Mouse (Mus musculus): ENCODE results near the gene Sec63. TPM values are rescaled to one million over a fixed set of nuclear protein-coding genes. Genes with fewer than 3 reads are reported as not detected.

The Sec63 gene
- polyA plus RNA-seq, 1 experiment, result 10.1 TPM

DNA sequence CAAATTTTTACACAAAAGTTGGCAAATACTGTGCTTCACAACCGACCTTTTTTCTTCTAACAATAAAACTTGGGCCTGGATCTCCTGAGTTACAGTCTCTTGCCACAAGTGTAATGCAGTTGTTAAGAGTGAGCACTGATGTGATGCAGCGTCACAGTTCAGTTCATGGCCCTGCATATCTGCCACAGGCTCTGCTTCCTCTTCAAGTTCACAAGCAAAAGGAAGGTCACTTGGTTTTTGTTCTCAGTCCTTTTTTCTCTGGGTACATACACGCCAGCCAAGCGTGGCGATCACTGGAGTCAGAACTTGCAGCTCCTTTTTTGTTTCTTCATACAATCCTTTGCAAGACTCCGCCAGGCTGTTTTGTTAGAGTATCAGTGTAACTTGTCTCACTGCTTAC lies 64.6 kb downstream of the Sec63 start:
- 83% methylated on average over 6 of the region's 6 CpGs for WGBS

DNA sequence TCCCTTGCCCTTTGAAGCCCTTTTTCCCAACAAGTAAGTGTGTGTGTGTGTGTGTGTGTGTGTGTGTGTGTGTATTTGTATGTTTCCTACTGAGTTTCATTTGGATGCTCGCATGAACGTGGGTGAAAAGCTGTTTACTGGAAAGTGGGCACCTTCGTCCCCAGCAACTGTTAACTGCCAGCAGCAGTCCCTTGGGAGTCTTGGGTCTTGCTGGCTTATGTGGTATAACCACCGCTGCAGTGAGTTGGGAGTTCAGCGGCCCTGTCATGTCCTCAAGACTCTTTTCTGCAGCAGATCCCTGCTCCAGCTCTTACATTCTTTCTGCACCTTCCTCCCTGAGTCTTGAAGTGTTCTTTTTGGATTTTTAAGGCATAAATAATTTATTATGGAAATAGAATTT lies 65.9 kb downstream of the Sec63 start:
- no peak for DNase-seq (ENCODE audit: low read depth, low spot score)
- 84% methylated on average over 5 of the region's 5 CpGs for WGBS

More for the DNA sequence above, 64.6 kb downstream of the Sec63 start:
- no peak for DNase-seq (ENCODE audit: low read depth, low spot score)

DNA sequence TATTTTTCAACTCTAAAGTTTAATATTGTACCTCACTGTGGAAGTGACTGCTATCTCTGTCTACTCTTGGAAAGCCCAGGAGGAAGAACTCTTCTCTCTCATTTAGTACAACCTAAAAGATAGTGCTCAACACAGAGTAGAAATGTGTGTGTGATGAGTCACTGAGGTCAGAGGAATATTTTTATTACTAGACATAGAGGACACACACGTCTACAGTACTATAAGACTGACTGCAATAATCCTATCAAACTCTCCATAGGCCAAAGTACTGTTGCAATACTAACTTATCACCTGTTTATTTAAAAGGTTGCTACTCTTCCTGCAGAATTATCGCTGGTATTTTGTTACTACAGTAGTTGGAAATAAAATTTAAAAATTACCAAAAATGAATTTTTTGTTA lies 68.7 kb downstream of the Sec63 start:
- no peak for DNase-seq (ENCODE audit: low read depth, low spot score)
- 17% methylated on average over 2 of the region's 2 CpGs for WGBS

DNA sequence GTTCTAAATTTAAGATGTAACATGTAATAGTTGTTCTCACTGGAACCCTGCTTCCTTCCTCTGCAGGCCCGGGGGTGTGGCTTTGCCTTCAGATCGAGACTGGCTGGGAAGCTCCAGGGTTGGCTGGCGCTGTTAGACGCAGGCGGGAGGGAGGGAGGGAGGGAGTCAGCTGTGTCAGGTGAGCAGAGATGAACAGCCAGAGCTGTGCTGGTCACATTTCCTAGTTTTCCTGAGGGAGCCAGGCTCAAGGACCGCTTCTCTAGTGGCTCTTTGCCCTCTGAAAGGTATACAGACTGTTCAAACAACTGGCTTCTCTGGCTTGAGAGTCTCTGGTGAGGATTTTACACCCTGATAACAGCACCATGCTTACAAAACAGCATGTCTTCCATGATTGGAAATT lies 69.1 kb downstream of the Sec63 start:
- WGBS, result 32% methylated on average over 6 of the region's 6 CpGs
- DNase-seq (ENCODE audit: low read depth, low spot score), result peak; percentile 43

DNA sequence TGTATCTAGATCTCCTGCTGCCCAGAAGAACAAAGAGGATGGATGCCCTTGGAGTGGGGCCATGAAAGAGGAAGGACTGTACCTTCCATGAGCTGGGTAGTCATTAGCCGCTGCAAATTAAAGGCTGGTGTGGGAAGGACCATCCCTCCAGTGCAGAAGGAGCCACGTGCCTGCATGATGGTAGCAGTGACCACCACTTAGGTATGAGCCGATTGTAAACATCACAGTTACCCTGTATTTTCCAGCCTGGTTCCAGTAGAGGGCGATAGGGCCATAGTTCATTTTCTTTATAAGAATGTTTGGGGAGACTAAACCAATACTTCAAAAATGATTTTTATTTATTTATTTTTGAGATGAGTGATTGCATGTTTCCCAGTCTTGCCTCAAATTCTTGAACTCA lies 71.4 kb downstream of the Sec63 start:
- WGBS, result 48% methylated on average over 4 of the region's 4 CpGs

DNA sequence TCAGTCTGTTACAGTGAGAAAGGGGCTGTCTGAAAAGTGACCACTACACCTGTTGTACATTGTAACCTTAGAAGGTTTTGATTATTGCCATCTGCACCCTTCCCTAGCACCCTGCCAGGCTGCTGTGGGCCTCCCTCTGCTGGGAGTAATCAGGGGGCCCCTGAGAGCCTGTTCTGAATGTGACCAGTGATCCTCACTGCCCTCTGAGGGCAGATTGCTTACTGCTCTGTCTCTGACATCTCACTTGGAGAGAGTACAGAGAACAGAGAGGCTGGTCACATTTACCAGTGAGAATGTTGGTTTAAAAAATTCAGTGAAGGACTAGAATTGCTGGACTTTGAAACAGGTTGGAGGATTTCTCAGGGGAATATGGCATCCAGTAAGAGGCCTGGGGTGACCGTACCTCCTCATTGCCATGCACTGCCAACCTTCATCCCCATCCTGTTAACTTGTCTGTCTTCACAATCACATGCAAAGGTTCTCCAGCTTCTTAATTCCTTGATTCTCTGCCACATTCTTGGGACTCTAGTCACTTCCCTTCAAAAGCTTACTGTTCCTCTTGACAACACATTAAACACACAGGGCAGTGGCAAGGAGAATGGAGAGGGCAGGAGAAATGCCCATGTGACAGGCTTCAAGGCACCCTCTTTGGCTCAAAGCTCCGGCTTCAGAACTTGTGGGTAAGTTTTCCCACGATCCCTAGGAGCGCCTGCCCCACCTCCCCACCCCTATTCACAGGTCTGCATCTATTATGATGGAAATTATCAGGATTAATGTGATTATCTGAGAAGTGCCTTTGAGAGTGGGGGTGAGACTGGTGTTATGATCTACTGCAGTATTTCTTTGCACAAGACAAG lies 72.8 kb downstream of the Sec63 start:
- no peak for DNase-seq (ENCODE audit: low read depth, low spot score)
- 88% methylated on average over 4 of the region's 4 CpGs for WGBS

More for the DNA sequence above, 71.4 kb downstream of the Sec63 start:
- no peak for DNase-seq (ENCODE audit: low read depth, low spot score)

DNA sequence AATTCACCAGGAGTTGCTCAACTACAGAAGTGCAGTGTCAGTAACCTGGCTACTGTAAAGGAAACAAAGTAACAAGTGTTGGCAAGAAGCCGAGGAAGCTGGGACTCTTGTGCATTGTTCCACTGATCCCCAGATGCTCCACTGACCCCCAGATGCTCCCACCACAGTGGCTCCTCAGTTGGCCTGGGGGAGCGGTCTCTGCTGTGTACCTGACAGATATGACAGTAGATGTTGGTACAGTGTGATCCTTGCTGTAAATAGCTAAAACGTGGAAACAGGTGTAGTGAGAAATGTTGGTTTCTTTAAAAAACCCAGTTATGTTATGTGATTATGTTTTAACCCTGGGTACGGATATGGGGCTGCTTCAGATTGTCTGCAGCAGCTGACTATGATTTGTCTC lies 76.8 kb downstream of the Sec63 start:
- DNase-seq (ENCODE audit: low read depth, low spot score), result no peak
- WGBS, result 83% methylated on average over 4 of the region's 4 CpGs

DNA sequence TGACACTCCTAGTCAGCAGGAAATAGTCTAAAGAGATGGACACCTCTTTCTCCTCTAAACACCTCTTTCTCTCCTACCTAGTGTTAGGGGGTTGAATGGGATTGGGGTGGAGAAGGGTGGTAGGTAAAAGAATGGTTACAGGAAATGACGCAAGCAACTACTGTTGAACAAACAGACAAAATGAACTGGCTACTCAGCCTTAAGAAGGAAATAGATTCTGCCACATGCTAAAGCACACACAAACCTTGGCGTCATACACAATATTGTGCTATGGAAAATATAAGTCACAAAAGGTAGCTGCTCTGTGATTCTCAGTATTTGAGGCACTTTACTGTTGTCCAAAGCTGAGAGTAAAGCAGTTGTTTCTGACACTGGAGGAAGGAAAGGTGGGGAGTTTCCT lies 77.4 kb downstream of the Sec63 start:
- no peak for DNase-seq (ENCODE audit: low read depth, low spot score)
- 76% methylated on average over 2 of the region's 2 CpGs for whole genome bisulfite sequencing

DNA sequence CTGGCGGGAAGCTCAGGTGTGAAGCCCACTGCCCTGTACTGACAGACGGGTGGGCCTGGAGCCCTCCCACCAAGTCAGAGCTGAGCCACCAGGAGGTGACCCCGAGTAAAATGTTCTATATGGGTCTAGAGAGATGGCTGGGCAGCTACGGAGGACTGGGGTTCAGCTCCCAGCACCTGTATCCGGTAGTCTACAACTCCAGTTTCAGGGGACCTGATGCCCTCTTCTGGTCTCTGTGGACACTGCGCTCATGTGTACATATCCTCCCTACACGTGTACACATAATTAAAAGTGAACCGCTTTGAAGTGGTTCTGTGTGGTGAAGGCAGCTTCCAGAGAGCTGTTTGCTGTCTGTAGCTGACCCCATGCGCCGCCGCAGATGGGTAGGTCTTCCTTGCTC lies 78.7 kb downstream of the Sec63 start:
- DNase-seq (ENCODE audit: low read depth, low spot score), result no peak

DNA sequence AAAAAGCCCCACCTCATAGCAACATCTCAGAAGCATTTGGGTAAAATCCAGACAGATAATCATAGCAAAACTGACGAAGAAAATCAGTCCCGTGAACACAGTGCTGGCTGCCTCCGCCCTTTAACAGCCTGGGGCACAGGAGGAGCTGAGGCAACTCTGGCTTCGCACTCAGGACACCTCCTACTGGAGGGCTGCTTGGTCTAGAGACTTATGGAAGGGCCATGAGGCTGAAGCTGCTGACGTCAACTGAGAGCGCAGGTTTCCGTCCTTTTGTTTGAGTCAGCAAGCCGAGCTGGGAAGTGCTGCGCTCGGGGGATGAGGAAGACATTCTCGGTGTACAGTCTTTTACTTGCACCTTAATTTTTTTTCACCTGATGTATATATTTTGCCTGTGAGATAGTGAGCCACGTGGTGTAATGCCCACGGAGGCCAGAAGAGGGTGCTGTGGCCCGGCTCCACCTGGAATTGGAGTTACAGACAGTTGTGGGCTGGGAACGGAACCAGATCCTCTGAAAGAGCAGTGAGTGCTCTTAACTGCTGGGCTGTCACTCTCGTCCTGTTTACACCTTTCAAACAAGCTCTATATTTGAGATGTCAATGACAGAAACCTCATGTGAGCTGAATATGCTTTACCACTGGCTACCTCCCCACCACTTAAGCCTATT lies 80.4 kb downstream of the Sec63 start:
- DNase-seq (ENCODE audit: low read depth, low spot score), result no peak
- WGBS, result 69% methylated on average over 16 of the region's 16 CpGs

More for the DNA sequence above, 78.7 kb downstream of the Sec63 start:
- 94% methylated on average over 11 of the region's 11 CpGs for WGBS

DNA sequence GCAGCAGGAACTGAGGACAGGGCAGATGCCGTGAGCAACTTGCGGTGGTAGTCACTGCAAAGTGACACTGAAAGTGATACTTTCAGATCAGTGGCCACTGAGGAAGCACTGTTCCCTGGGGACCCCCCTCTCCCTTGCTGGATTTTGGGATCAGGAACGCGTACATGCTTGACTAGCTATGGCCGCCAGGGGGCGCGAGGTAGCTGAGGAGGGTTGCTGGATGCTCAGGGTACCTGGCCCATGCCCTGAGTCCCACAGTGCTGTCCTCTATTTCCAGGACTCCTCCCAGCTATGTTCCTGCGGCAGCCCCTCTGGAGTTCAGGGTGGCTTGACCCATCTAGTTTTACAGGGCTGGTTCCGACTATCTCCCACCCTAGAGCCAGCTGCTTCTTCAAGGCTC lies 81.1 kb downstream of the Sec63 start:
- DNase-seq (ENCODE audit: low read depth, low spot score), result no peak
- WGBS, result 10% methylated on average over 9 of the region's 9 CpGs

DNA sequence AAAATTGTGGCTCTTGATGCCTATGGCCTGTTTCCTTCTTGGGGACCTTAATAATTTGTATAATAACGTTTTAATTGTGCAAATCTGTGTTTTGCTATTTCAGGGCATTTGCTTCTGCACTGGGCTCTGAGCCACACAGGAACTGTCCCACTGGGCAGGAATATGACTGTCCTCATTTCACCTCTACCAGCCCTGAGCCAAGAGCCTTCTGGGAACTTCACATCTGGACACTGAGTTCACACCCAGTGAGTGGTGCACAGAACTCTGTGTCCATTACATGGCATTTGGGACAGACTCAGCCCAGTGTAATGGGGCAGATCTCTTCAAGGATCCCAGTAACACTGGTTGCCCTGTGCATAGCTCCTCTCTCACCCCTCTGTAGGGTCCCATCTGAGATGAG lies 82.1 kb downstream of the Sec63 start:
- no peak for DNase-seq (ENCODE audit: low read depth, low spot score)
- 35% methylated on average over 1 of the region's 1 CpGs for WGBS

DNA sequence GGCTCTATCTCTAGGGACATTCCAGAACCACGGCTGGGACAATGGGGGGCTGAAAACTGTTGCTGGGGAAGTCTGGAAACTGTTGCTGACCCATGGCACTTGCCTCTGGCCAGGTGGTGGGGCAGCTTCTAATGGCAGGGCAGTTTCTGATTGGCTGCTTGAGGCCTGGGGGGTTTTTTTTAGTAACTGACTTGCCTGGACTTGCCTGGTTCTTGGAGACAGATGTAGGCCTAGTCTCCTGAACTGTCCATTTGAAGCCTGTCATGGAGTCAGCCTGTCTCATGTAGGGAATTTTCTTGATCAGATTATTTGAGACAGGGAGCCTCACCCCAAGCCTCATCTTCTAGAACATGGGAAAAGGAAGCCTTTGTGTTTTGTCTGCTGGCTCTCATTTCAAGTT lies 84.2 kb downstream of the Sec63 start:
- 61% methylated on average over 1 of the region's 1 CpGs for WGBS
- no peak for DNase-seq (ENCODE audit: low read depth, low spot score)

DNA sequence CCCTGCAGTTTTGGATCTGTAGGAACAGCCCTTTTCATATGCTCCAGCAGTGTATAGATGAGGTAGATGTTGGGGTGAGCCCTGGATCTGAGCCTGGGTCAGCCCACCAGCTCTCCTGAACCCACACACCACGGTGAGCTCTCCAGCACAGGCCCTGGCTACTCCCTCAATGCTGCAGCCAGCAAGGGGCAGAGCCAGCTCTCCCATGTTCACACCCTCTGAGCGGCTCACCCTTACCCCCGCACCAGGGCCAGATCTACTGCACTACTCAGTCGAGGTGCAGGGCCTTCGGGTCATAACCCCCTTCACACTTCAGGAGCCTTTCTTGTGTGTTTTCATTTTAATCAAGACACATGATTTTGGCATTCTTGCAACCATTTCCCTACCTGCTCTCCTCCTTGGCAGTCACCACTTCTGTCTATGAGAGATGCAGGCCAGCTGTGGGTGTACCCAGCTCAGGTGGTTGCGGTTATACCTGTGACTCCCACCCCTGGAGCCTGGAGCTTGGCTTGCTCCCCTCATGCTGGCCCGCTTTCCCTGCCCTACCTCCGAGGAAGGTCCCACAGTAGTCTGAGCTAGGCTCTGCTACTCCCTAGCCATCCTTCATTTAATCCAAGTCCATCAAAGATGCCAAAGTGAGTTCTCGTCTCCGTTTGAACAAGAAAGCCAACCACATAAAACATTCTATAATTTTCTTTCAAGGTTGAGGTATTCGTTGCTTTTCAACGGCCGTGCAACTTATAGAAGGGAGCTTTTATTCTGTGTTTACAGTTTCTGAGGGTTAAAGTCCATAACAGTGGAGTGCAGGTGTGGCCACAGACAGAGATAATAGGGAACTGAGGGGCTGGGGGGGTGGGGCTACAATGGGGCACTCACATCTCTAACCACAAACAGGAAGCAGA lies 87.1 kb downstream of the Sec63 start:
- 34% methylated on average over 13 of the region's 13 CpGs for WGBS
- no peak for DNase-seq (ENCODE audit: low read depth, low spot score)

DNA sequence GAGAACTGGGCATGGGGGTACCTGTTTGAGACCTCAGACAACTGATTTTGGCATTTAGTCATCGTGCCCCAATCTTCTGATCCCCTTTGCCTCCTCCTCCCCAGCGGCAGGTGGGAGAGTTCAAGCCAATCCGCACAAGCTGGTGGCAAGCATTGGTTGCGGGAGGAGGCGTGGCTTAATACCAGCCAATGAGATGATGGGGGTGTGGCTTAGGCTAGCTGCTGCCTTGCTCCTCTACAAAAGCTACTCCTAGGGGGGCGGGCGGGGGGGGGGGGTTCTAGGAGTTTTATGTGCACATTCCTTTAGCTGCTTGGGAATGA lies 87.7 kb downstream of the Sec63 start:
- 28% methylated on average over 7 of the region's 7 CpGs for WGBS
- DNase-seq (ENCODE audit: low read depth, low spot score), result no peak

DNA sequence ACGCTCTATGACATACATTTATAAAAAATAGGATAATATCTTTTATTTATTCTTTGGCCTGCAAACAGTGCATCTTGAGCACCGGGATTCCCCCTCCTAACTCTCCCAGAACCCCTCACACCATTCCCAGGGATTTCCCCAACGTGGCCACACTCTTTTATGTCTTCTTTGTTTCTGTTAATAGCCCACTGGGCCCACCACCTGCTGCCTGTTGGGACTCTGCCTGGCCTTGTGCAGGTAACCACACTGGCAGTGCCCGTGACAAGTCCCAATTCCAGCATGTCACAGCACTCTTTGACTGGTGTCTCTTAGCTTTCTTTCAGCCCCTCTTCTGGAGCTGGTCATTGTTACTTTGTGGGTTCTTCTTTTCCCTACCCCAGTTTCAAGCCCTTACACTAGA lies 93.5 kb downstream of the Sec63 start:
- WGBS, result 72% methylated on average over 4 of the region's 4 CpGs
- DNase-seq (ENCODE audit: low read depth, low spot score), result no peak

DNA sequence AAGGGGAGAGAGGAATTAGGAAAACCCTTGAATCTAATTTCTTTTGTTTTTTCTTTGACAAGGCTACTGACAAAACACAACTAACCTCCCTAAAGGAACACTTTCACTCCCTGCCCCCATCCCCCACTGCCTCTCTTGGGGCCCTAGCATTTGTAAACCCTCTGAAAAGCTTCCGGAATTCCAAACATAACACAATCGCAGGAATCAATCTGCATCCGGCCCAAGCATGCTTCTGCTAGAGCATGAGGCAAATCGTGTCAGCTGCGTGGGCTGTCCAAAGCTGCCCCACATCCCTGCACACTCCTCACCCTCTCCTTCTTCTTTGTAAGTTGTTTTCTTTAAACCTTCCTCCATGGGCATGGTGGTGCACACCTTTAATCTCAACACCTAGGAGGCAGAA lies 94.0 kb downstream of the Sec63 start:
- 63% methylated on average over 5 of the region's 5 CpGs for WGBS
- DNase-seq (ENCODE audit: low read depth, low spot score), result no peak

DNA sequence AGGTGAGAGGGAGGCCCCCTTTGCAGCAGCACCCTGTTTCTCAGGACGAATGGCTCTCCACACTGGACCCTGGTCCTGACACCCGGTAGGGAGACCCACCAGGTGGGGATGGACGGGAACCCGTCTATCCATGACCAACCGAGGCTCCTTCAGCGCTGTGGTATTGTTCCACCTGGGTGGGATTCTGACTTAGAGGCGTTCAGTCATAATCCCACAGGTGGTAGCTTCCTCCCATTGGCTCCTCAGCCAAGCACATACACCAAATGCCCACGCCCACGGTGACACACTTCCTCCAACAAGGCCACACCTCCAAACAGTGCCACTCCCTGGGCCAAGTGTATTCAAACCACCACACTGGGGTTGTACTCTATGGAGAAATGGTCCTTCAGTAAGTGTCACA lies 95.3 kb downstream of the Sec63 start:
- no peak for DNase-seq (ENCODE audit: low read depth, low spot score)
- 96% methylated on average over 9 of the region's 9 CpGs for WGBS

DNA sequence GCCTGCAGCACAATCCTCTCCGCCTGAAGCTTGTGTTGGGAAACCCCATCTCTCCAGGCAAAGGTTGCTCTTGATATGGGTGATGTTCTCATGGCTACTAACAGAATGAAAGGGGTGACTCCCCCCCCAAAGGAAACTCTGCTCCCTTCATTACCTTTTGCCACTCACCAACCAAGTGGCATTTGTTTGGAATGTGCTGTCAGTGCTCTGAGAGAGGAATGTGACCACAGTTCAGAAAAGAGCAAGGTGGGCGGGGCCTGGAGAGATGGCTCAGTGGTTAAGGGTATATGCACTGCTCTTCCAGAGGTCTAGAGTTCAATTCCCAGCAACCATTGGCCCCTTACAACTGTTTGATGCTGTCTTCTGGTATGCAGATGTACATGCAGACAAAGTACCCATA lies 95.7 kb downstream of the Sec63 start:
- no peak for DNase-seq (ENCODE audit: low read depth, low spot score)
- 97% methylated on average over 2 of the region's 2 CpGs for WGBS

DNA sequence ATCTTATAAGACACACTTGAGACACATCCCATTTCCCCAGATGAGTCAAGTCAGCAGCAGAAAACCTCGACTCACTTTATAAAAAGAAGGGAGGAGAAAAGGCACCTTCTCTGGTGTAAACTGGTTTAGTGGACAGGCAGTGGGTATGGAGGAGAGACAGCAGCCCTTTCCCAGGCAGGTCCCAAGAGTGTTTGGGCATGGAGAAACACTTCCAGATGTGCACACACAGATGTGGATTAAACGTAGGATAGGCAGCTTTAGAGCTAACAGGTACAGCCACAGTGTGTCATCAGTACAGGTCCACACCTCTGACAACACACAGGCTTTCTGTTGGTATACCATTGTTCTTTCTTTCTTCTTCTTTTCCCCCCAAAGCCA lies 98.5 kb downstream of the Sec63 start:
- WGBS, result 22% methylated on average over 2 of the region's 2 CpGs
- DNase-seq (ENCODE audit: low read depth, low spot score), result no peak
